Mouse (Mus musculus): ENCODE data around the gene Gfra1. TPM values are rescaled to one million over a fixed set of nuclear protein-coding genes. Genes with fewer than 3 reads are reported as not detected.
A peak's percentile ranks its signal among the peaks of the same experiment; 100 is the strongest.

Gene Gfra1
- 1.5 and 2.0 TPM in 2 replicates for total RNA-seq (2021)
- long read RNA-seq, full-length matches to known transcripts, result 3 of 25 reads
- long read RNA-seq, partial matches to known transcripts, result 3 of 25 reads
- long read RNA-seq, other reads (novel, unspliced or antisense), result 19 of 25 reads

- DNase-seq, result peak; percentile 41
Observed at GRCm38 (mm10) chr19:58455496-58456061, at the start of gene Gfra1. Gfra1 (minus strand) TSS chr19:58455909.

- no peak for DNase-seq
Observed at GRCm38 (mm10) chr19:58500049-58500448, 44.3 kb upstream of the Gfra1 start.

GRCm38 (mm10) chr19:58499420-58499966, 43.8 kb upstream of the Gfra1 start:
- DNase-seq, result no peak

GRCm38 (mm10) chr19:58497106-58497505, 41.4 kb upstream of the Gfra1 start:
- no peak for DNase-seq

- DNase-seq, result no peak
Observed at GRCm38 (mm10) chr19:58486686-58487085, 31.0 kb upstream of the Gfra1 start.

- DNase-seq, result no peak
Observed at GRCm38 (mm10) chr19:58482373-58482977, 26.8 kb upstream of the Gfra1 start.

GRCm38 (mm10) chr19:58474251-58474650, 18.5 kb upstream of the Gfra1 start:
- DNase-seq, result no peak

GRCm38 (mm10) chr19:58469421-58469820, 13.7 kb upstream of the Gfra1 start:
- DNase-seq, result peak; percentile 87

- DNase-seq, result no peak
Observed at GRCm38 (mm10) chr19:58468331-58468730, 12.6 kb upstream of the Gfra1 start.

GRCm38 (mm10) chr19:58463755-58464154, 8.0 kb upstream of the Gfra1 start:
- DNase-seq, result no peak

- DNase-seq, result no peak
Observed at GRCm38 (mm10) chr19:58460361-58461022, 4.8 kb upstream of the Gfra1 start.

- DNase-seq, result no peak
Observed at GRCm38 (mm10) chr19:58456491-58457061, 867 bp upstream of the Gfra1 start.

GRCm38 (mm10) chr19:58455061-58455495, 631 bp downstream of the Gfra1 start:
- no peak for DNase-seq

- peak; percentile 39 for DNase-seq
Observed at GRCm38 (mm10) chr19:58454261-58455060, 1.2 kb downstream of the Gfra1 start.

GRCm38 (mm10) chr19:58453581-58453980, 2.1 kb downstream of the Gfra1 start:
- DNase-seq, result peak; percentile 47

GRCm38 (mm10) chr19:58452941-58453551, 2.7 kb downstream of the Gfra1 start:
- no peak for DNase-seq

- no peak for DNase-seq
Observed at GRCm38 (mm10) chr19:58452178-58452819, 3.4 kb downstream of the Gfra1 start.

GRCm38 (mm10) chr19:58451323-58451722, 4.4 kb downstream of the Gfra1 start:
- no peak for DNase-seq

- no peak for DNase-seq
Observed at GRCm38 (mm10) chr19:58450716-58451115, 5.0 kb downstream of the Gfra1 start.

- DNase-seq, result no peak
Observed at GRCm38 (mm10) chr19:58442785-58443732, 12.7 kb downstream of the Gfra1 start.
